Mouse (Mus musculus) limb, embryonic 14.5 days (tissue): Measurements from ENCODE around the gene Wdr37. TPM values are rescaled to one million over a fixed set of nuclear protein-coding genes. Genes with fewer than 3 reads are reported as not detected.
A peak's percentile ranks its signal among the peaks of the same experiment; 100 is the strongest.
"Not testable (repeated sequence)": the region's sequence is repeated elsewhere in the genome, so short reads cannot be mapped to it uniquely, and the experiment has no call there.

Experiments used
- ATAC-seq: fragments of 200-750 bp; cut with Nextera tagmentation; 2 replicates; pipeline ENCODE4 v1.8.0; 2017; ENCODE audit warnings: low read depth, moderate number of reproducible peaks, moderate TSS enrichment; ENCODE audit not compliant: low FRiP score
- DNase-seq: peaks from one replicate; pipeline ENCODE4 v3.0.0-alpha.2; 2015; ENCODE audit warnings: low spot score
- H3K27ac ChIP-seq: fragments of 300-500 bp; sonication (generic); replicated peaks from 2 replicates; pipeline ENCODE4 v1.5.1; 2014; ENCODE audit warnings: low read depth, mild to moderate bottlenecking, low read length, moderate library complexity, mixed read lengths
- H3K27me3 ChIP-seq: fragments of 300-500 bp; sonication (generic); 2 replicates; pipeline ENCODE4 v1.6.1; 2014; ENCODE audit warnings: low read length, mixed read lengths; ENCODE audit not compliant: control insufficient read depth, insufficient read depth
- H3K36me3 ChIP-seq: fragments of 300-500 bp; sonication (generic); 2 replicates; pipeline ENCODE4 v1.6.1; 2014; ENCODE audit warnings: mild to moderate bottlenecking, low read length, moderate library complexity, mixed read lengths; ENCODE audit not compliant: control insufficient read depth, insufficient read depth
- H3K4me1 ChIP-seq: fragments of 300-500 bp; sonication (generic); 2 replicates; pipeline ENCODE4 v1.6.1; 2014; ENCODE audit warnings: antibody characterized with exemption, low read length, mixed read lengths; ENCODE audit not compliant: control insufficient read depth, insufficient read depth
- H3K4me2 ChIP-seq: fragments of 300-500 bp; sonication (generic); replicated peaks from 2 replicates; pipeline ENCODE4 v1.6.1; 2014; ENCODE audit warnings: low read depth, mild to moderate bottlenecking, low read length, moderate library complexity; ENCODE audit not compliant: severe bottlenecking
- H3K4me3 ChIP-seq: fragments of 300-500 bp; sonication (generic); replicated peaks from 2 replicates; pipeline ENCODE4 v1.5.1; 2014; ENCODE audit warnings: low read length
- H3K9ac ChIP-seq: fragments of 300-500 bp; sonication (generic); 2 replicates; pipeline ENCODE4 v1.6.1; 2014; ENCODE audit warnings: mild to moderate bottlenecking, low read depth, low read length, moderate library complexity; ENCODE audit not compliant: severe bottlenecking
- H3K9me3 ChIP-seq: fragments of 300-500 bp; sonication (generic); 2 replicates; pipeline ENCODE4 v1.6.1; 2016; ENCODE audit warnings: low read length; ENCODE audit not compliant: control insufficient read depth
- POLR2A ChIP-seq: fragments of 200-500 bp; IDR thresholded peaks from 2 replicates; pipeline ENCODE4 v1.8.0; 2012; ENCODE audit warnings: inconsistent platforms, mild to moderate bottlenecking, moderate library complexity, borderline replicate concordance; ENCODE audit not compliant: insufficient read depth, insufficient read length; ENCODE audit errors: extremely low read depth
- WGBS: fragments of 180-500 bp; shearing (Covaris S2); extraction: QIAGEN DNeasy Blood & Tissue Kit; methylation state at CpG from one replicate; pipeline ENCODE4 v1.1.7; 2014; 5-methylcytosine and 5-hydroxymethylcytosine counted together
- polyA plus RNA-seq, 2 experiments: library from polyadenylated mRNA; depleted of rRNA in 1 of 2; stranded (reverse) in 1 of 2; unstranded in 1 of 2; fragments of >200 nt; fragmentation: Nextera tagmentation in 1 of 2; extraction: Ambion mirVana in 1 of 2; gene quantifications; 2 replicates each; pipeline versions ENCODE4 v1.2.1 to v1.2.3; 2012 to 2014

Wdr37 gene
- polyA plus RNA-seq, 2 experiments, result 16.2 to 19.8 TPM

DNA sequence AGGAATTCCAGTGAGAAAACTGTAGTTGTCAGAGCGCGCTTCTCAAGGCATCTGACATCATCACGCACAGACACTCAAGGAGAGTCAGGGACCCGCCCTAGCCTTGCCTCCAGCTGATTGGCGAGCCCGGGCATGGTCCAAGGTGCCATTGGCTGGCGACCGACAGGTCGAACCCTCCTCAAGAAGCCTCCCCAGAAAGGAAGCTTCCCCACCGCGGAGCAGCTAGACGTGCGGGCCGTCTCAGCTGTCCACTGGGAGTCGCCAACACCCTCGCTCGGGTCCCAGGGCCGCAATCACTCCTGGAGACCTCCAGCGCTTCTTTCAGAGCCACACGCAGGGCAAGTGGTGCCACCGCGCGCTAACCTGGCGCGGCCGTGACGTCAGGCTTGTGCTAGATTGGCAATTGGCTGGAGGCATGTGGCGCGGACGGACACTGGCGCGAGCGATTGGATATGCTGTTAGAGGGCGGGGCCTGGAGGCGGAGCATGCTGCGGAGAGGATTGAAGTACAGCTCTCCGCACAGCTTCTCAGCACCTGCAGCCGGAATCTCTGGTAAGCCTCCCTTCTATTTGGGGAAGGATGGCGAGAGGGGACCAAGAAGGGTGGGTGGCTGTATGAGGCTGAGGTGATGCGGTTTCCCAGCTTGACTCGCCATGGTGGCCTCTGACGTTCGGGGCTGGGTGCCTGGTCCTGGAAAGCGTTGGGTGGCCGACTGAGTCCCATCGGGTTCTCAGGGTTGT lies 13.9 kb upstream of the Wdr37 start, which contains the start of gene Idi1:
Gene Idi1 (plus strand): TSS at position 57 of the 740 bp plus-strand sequence.
- H3K4me2 ChIP-seq, result peak within 1 kb of the TSS; percentile 65
- H3K36me3 ChIP-seq, result peaks cover 19% of the 10 kb centered on the region
- no peaks in the 10 kb centered on the region for H3K9me3 ChIP-seq
- DNase-seq (peak; percentile 98), ATAC-seq (peak; percentile 100)
- peak within 1 kb of the TSS; percentile 60 for H3K9ac ChIP-seq
- H3K27me3 ChIP-seq, result no peaks in the 10 kb centered on the region
- H3K4me3 ChIP-seq, result peak within 1 kb of the TSS; percentile 71
- WGBS, result 1% methylated on average over 46 of the region's 46 CpGs
- H3K27ac ChIP-seq, result peak within 1 kb of the TSS; percentile 81
- H3K4me1 ChIP-seq, result peaks cover 3% of the 10 kb centered on the region; the same call in 1 of the 2 replicates
- TF ChIP-seq POLR2A, result 0 out of 2 replicates have a peak, but pooled peaks have one; percentile 33

GRCm38 (mm10) chr13:8883870-8884269 lies 12.2 kb upstream of the Wdr37 start:
- H3K27ac ChIP-seq, H3K36me3 ChIP-seq, H3K27me3 ChIP-seq, H3K9ac ChIP-seq, ATAC-seq, H3K4me3 ChIP-seq, H3K9me3 ChIP-seq, DNase-seq, H3K4me2 ChIP-seq, H3K4me1 ChIP-seq: not testable (repeated sequence)
- WGBS, result 71% methylated on average over 5 of the region's 5 CpGs

- Histone ChIP-seq H3K4me1 (peaks cover 3% of the 10 kb centered on the region; the same call in 1 of the 2 replicates), H3K4me2 (no peak overlapping the region), H3K9me3 (no peaks in the 10 kb centered on the region), H3K36me3 (no peaks in the 10 kb centered on the region), H3K27ac (no peak overlapping the region), H3K4me3 (no peak overlapping the region), H3K9ac (no peak overlapping the region), H3K27me3 (no peaks in the 10 kb centered on the region)
- DNase-seq (no peak), ATAC-seq (no peak)
- no peak for TF ChIP-seq POLR2A
- 74% methylated on average over 3 of the region's 3 CpGs for WGBS
These were observed 9.9 kb upstream of the Wdr37 start for GRCm38 (mm10) chr13:8881611-8882010.

GRCm38 (mm10) chr13:8873776-8874175 lies 2.1 kb upstream of the Wdr37 start:
- H3K9me3 ChIP-seq, result no peaks in the 10 kb centered on the region
- peaks cover 8% of the 10 kb centered on the region for H3K4me1 ChIP-seq
- no peaks in the 10 kb centered on the region for H3K36me3 ChIP-seq
- TF ChIP-seq POLR2A, result no peak
- no peak overlapping the region for H3K4me2 ChIP-seq
- no peak overlapping the region for H3K9ac ChIP-seq
- no peak for ATAC-seq
- no peaks in the 10 kb centered on the region for H3K27me3 ChIP-seq
- H3K4me3 ChIP-seq, result no peak overlapping the region
- 94% methylated on average over 1 of the region's 1 CpGs for WGBS
- DNase-seq, result no peak
- no peak overlapping the region for H3K27ac ChIP-seq

DNA sequence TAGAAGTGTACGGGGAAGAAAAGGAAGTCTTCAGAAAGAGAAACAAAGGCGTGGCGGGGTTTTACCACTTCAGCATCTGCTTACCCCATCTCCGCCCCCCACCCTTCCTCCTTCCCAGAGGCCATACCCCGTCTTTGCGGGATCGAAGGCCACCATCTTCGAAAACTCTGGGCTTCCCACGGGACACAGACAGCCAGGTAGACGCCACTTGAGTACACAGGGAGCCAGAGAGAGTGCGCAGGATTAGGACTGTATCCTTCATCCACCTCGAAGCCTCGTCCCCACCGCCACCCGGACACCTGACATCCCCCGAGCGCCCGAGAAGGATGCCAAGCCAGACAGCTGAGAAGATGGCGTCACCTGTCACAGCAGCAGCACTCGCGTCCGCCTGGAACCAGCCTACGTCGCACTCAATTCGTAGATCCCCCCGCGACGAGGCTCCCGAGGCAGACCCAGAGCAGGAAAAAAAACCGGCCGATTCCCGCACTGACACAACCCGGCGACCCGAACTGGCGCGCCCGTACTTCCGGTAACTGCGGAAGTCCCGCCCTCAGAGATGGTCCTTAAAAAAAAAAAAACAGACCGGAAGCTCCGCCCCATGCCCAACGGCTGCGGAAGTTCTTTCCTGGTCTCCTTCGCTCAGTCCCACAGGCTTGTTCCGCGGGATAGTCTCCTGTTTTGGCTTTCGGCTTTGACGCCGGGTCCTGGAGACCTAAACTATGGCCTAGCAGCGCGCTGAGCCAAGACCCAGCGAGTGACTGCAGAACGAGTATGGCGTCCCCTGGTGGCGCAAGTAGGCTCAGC lies 997 bp downstream of the Wdr37 start:
- no peaks in the 10 kb centered on the region for H3K27me3 ChIP-seq
- H3K9ac ChIP-seq, result peak overlapping the region; percentile 84
- no peaks in the 10 kb centered on the region for H3K9me3 ChIP-seq
- H3K36me3 ChIP-seq, result peaks cover 8% of the 10 kb centered on the region; the same call in 1 of the 2 replicates
- peaks cover 8% of the 10 kb centered on the region for H3K4me1 ChIP-seq
- H3K4me3 ChIP-seq, result peak overlapping the region; percentile 83
- H3K27ac ChIP-seq, result peak overlapping the region; percentile 96
- ATAC-seq (peak; percentile 95), DNase-seq (peak; percentile 93)
- 0 out of 2 replicates have a peak, but pooled peaks have one; percentile 27 for TF ChIP-seq POLR2A
- peak overlapping the region; percentile 82 for H3K4me2 ChIP-seq
- WGBS, result 1% methylated on average over 54 of the region's 57 CpGs
